Mouse (Mus musculus) frontal cortex, postnatal 36 days (tissue): ENCODE results near the gene Lancl3.
A peak's percentile ranks its signal among the peaks of the same experiment; 100 is the strongest.

Experiments used
- DNase-seq, 2 experiments: peaks; one replicate each; pipeline ENCODE4 v3.0.0; 2022; ENCODE audit warnings: low spot score in 2 of 2

Lancl3 gene

GRCm38 (mm10) chrX:9199761-9200371, at the start of gene Lancl3:
Gene Lancl3, plus strand, starts transcription at chrX:9199902.
- DNase-seq: peak in 1 of 2 experiments; percentile 6

GRCm38 (mm10) chrX:9179011-9179410, 20.7 kb upstream of the Lancl3 start:
- DNase-seq: no peak

DNA sequence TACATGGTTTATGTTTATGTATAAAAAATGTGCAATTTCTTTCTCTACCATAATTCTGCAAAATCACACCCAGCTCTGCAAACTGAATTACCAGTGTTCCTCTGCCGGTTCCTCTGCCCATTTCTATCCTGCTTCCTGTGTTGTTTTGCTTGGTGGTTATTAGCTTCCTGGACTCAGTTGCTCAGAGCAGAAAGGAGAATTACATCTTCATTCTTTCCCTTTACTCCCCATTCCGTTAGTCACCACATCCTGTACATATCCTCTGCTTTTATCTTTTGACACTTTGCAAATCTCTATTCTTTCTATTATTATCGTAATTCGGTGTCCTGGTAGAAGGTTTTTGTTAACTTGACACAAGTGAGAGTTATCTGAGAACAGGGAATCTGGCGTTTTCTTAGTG, 18.1 kb upstream of the Lancl3 start:
- DNase-seq: no peak

DNA sequence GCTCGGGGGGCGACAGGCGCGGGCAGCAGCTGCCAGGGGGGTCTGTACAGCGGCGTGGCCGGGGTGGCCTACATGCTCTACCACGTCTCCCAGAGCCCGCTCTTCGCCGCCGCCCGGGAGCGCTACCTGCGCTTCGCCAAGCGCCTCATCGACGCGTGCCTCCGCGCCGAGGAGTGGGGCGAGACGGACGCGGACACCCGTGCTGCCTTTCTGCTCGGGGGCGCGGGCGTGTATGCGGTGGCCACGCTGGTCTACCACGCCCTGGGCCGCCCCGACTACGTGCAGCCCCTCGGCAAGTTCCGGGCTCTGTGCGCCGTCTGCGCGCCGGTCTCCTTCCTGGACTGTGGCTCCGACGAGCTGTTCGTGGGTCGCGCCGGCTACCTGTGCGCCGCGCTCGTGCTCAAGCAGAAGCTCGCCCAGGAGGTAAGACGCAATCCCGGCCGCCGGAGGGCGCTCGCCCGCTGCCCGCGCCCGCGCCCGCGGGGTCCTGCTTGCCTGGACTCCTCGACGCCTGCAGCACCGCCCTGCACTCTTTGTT, 747 bp downstream of the Lancl3 start:
- no peak for DNase-seq

GRCm38 (mm10) chrX:9201954-9202353, 2.3 kb downstream of the Lancl3 start:
- DNase-seq: no peak

- no peak for DNase-seq
Observed at GRCm38 (mm10) chrX:9202781-9203405, 3.2 kb downstream of the Lancl3 start.

DNA sequence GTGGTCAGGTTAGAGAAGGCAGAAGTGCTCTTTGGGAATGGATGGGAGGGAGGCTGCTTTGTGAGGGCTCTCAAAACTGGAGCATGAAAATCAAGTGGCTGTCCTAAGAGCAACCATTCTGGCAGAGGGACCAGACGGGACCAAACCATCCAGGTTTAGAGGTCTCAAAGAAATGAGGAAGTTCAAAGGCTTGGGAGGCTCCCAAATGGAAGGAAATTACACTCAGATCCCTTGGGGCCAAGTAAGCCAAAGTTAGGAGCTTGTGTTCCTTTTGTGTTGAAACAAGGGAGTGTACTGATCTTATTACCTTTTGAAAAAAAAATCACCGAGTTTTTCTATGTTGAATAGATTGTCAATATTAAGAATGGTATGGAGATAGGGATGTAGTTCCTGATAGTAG, 5.4 kb downstream of the Lancl3 start:
- no peak for DNase-seq

- no peak for DNase-seq
Observed at GRCm38 (mm10) chrX:9216244-9216643, 16.5 kb downstream of the Lancl3 start.

DNA sequence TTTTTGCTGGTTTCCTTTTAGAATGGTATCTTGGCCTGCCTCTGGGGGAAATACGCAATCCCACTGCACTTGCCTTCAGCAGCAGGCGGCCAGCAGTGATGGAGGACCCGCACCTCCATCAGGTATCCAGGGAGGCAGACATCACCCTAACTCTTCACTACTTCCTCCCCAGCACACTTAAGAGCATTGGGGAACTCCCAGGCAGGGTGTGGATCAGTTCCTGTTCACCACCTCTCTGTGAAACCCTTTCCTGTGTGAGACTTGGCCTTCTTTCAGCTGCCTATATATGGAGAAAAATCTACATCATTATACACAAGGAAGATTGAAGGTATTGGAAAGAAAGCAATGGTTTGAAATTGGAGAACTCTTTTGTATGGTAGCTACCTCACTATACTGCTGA, 19.9 kb downstream of the Lancl3 start:
- DNase-seq: no peak

- DNase-seq: peak; percentile 26 to 31
Observed at GRCm38 (mm10) chrX:9221206-9221605, 21.5 kb downstream of the Lancl3 start.

DNA sequence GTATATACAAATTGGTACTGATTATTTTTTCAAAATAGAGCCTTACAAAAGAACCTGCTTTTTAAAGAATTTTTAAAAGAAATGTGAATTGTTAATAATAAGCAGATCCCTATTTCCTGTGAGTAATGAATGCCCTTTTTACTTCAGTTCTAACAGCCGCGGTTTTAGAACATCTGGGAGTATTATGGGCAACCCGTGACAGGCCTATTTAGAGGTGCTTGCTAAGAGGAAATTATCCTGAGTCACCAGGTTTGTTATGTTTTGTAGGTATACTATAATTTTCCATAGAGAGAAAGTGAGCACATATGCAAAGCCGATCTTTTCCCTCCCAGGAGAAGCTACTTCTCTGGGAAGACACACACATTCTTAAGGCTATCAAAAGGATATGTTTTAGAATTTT, 22.0 kb downstream of the Lancl3 start:
- DNase-seq: no peak

DNA sequence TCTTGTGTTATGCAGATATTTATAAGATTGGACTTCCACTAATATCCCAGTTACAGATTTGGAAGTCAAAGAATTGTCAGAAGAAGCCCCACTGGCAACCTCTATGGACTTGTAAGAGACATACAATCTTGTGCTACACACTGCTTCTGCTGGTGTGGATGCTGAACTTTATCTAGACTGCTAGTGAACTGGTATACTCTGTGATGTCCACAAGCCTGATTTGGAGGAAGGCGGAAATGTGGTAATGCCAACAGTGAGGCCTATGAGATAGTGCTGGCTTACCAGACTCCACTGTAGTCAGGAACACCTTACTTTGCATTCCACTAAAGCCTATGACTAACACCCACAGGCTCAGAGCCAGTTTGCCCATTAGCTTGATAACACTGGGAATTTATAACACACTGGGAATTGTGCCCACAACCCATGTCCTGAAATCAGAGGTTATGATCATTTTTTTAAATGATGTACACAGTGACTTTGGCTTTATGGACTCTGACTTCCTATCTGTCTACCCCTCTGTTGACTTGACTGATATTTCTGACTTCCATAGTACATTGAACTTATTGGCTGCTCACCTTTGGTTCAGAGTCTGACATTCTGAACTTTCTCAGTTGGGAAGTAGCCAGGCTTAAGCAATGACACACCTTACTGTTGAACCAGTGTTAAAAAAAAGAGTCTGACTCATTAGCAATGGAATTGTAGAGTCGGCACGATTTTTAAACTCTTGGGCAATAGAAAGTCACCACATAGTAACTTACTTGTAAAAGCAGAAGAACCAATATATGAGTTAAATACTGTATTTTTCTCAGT, 22.9 kb downstream of the Lancl3 start:
- no peak for DNase-seq

- no peak for DNase-seq
Observed at GRCm38 (mm10) chrX:9227105-9227504, 27.4 kb downstream of the Lancl3 start.

DNA sequence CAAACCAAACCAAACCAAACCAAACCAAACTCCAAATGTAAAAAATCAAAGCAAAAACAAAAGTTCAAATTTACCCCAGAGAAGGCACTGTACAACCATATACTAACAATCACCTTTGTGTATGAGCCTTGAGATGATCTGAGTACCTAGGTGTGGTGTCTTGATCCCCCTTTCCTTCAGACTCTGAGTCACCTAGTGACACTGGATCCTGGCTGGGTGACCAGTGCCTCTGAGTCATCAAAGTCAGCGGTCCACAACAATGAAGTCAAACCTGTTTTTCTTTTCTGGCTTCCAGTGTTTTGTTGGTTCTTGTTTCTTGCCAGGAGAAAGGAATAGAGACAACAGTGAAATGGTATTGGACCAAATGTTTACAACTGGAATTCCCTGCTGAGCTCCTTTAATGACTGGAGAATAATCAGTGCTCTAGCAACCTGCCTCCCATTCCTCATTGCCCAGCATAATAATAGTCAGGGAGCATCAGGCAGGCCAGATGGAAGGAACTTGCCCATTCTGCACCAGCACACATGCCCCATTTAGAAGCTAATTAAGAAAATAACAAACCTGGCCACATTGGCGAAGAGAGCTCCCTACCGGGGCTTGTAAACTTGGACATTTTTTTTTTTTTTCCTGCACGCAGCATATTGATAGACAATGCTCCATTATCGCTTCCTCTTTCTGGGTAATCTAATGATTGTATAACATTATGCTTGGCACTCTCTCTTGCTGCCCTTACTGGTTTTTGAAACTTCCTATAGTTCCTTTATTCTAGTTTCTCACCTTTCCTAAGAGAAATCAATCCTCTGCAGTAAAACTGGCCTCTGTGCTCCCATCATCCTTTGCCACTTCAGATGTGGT, 41.3 kb downstream of the Lancl3 start:
- DNase-seq: no peak

- DNase-seq: peak in 1 of 2 experiments; percentile 13
Observed at GRCm38 (mm10) chrX:9243381-9243864, 43.7 kb downstream of the Lancl3 start.

DNA sequence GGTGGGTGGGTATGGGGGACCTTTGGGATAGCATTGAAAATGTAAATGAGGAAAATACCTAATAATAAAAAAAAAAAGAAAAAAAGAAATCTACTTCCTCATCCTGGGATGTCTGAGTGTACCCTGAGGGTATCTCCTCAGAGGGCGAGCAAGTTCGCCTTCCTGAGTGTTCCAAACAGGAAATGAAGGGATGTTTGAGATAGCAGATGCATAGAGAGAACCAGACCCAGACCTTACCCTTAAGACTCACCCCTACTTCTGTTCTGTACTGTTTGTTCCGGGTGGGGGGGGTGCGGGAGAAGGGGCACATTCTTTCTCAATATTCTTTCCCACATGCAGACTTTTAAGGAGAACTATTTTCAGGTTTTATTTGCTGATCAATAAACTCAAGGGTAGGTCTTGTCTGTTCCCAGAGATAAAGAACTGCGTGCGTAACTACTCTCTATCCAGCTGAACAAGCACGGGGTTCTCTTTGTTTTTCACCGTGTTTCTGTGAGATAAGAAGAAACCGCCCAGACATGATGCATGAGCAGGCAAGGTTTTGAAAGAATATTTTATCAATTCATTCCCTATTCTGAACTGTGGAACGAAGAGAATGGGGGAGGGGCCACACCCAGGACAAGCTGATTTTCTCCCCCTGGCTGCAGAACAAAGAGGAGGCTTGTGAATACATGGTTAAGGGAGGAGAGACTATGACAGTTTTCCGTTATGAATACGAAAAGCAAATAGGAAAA, 45.1 kb downstream of the Lancl3 start:
- no peak for DNase-seq

DNA sequence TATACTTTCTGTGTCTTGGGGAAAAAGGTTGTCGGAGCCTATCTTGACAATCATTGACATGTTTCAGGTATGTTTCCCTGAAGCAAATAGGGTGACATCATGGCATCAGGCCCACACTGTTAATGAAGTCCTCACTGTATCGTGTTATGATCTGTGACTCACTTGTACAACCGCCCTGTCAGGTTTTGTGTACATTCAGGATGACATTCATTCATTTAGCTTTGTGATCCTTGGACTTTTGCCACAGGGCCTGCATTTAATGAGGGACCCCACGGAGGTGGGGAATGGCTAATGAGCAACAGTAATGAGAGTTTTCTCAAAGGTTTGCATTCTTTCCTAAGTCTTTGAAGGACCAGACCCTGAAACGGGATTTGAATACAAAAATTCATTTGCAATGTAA, 49.2 kb downstream of the Lancl3 start:
- DNase-seq: no peak

DNA sequence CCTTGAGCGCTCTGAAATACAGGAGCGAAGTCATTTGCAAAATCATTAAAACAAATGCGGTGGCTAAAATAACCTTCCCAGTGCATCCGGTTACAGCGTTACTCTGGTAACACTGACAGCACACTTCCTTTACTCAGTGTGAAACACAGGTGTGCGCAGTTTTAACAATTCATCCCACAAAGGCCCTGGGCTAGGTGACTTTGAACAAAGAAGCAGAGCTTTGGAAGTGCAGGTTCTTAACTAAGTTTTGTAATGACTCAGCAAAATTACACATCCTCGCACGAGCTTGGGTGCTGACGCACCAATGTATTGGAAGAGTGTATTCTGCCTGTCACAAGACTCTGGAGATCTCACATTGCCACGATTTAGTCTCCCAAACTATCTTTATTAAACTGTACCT, 54.3 kb downstream of the Lancl3 start:
- no peak for DNase-seq

DNA sequence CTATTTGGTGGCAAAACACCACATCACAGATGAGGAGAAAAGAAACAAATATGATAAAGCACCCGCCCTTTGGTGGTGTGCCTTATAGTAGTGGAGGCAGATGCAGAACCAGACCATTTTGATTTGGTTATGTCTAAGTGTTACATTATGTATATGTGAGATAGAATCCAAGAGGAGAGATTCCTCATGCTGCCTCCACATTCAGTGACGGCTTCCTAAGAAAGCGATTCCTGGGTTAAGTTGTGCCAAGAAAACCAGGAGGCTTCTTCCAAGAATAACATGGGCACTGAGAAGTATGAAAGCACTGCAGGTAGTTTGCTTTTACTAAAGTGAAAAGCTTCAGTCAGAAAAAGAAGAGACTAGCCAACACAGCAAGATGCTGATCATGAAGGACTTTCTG, 55.2 kb downstream of the Lancl3 start:
- peak in 1 of 2 experiments; percentile 17 for DNase-seq

GRCm38 (mm10) chrX:9256766-9257165, 57.1 kb downstream of the Lancl3 start, which contains the start of gene Gm14862:
Gene Gm14862, minus strand, starts transcription at chrX:9256899.
- DNase-seq: no peak

DNA sequence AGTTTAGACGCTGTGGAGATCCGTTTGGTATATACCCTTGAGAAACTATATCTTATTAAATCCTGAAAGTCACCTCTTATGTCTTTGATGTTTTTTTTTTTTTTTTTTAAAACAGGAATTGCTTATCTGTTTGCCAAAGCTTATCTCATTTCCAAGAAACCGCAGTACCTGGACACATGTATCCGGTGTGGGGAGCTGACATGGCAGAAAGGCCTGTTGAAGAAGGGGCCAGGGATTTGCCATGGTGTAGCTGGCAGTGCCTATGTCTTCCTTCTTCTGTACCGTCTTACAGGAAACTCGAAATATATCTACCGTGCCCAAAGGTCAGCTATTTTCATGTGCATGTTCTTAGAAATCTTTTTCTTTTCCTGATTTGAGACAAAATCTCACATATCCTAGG, 58.1 kb downstream of the Lancl3 start:
- no peak for DNase-seq
